Mouse (Mus musculus): ENCODE measurements around the gene Dbi.

DNA sequence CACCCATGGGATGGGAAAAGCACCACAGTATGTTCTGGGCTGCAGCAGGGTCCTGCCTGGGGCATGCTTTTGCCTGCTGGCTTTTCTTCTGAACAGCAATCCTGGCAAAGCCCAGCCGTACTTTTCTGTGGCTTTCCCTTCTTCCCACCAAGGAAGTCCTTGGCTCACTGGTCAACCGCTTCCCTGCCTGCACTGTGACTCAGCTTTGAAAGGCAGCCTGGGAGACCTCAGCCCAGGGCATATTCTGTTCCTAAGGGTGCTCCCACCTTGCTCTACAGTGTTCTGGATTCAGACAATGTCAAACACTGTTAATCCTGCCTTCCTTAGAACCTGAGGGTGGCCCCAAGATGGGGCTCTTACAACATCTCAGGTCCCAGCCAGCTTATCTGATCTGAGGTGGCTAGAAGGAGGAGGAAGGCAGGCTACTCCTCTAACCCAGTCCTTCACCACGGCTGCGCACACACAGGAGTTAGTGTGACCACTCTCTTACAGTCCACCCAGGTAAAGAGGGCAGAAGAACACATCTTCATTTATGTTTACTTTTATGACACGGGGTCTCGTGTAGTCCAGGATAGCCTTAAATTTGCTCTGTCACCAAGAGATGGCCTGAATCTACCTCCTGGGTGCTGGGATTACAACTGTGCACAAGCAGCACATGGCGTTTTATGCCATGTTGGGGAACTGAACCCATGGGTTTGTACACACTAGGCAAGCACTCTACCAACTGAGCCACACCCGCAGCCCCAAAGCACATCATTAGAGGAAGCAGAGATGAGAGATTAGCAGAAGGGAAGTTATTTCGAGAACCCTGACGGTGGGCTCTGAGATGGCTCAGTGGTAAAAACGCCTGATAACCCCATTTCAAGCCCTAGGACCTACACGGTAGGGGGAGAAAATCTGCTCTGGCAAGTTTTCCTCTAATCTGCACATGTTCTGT lies 8.4 kb downstream of the Dbi start:
- TF ChIP-seq CTCF (IDR thresholded peaks at IDR 0.05; ENCODE audit: low read depth) (no peak), EP300 (IDR thresholded peaks at IDR 0.05; ENCODE audit: low read depth) (no peak)

Data from liver, embryonic 14.5 days (tissue).